Comparison of ENCODE assay signal across 16 mouse cellular contexts in genomic region chr5:77916375-77916774, GRCm38 (mm10).
DNase-seq lines count a peak whose midpoint lies in the region; ATAC-seq and TF ChIP-seq lines count a peak whose summit lies in the region.
"Had no signal": no experiment of that assay in that cellular context is flagged by ENCODE, and none has a peak within 500 bp of the region (broad histone marks: within the 10 kb centered on the region; RNA-seq: fewer than 3 reads in every experiment).

No protein-coding gene starts in this region.

- no peak for TF ChIP-seq POLR2A in brain, embryonic 14.5 days (IDR thresholded peaks at IDR 0.05; ENCODE audit: borderline replicate concordance, extremely low read depth, insufficient read depth, insufficient read length, poor library complexity, severe bottlenecking)

- H3K4me2 ChIP-seq in hindbrain, embryonic 14.5 days (replicated peaks) = no peak overlapping the region
- H3K4me2 ChIP-seq in midbrain, embryonic 12.5 days (replicated peaks) = no peak overlapping the region
- no peak overlapping the region for H3K4me2 ChIP-seq in midbrain, embryonic 16.5 days (ENCODE audit: low read length)
- H3K4me2 ChIP-seq: heart, embryonic 13.5 days; intestine, embryonic 15.5 days had no signal

- H3K9ac ChIP-seq in hindbrain, embryonic 14.5 days = no peak overlapping the region
- H3K9ac ChIP-seq in midbrain, embryonic 12.5 days (replicated peaks) = no peak overlapping the region
- H3K9ac ChIP-seq in midbrain, embryonic 16.5 days (ENCODE audit: low read depth, low read length) = no peak overlapping the region
- H3K9ac ChIP-seq: heart, embryonic 13.5 days; intestine, embryonic 15.5 days had no signal

- DNase-seq in hindbrain, embryonic 10.5 days (ENCODE audit: low spot score) = peak; percentile 14
- DNase-seq in hindbrain, embryonic 14.5 days (ENCODE audit: low spot score) = no peak
- DNase-seq in brain, embryonic 14.5 days (ENCODE audit: low read depth) = peak; percentile 39
- peak; percentile 29 for DNase-seq in mesoderm, embryonic 11.5 days (ENCODE audit: low read depth, low spot score)
- DNase-seq: adrenal gland, adult 2 months; adrenal gland, postnatal 25 days; cerebellum, adult 2 months; cerebellum, postnatal 10 days; gastrocnemius, postnatal 36 days; heart, adult 11 months; heart, postnatal 4 days had no signal

- no peak overlapping the region for H3K4me3 ChIP-seq in hindbrain, embryonic 10.5 days
- H3K4me3 ChIP-seq in hindbrain, embryonic 14.5 days (replicated peaks; ENCODE audit: low read length) = no peak overlapping the region
- no peak overlapping the region for H3K4me3 ChIP-seq in midbrain, embryonic 12.5 days
- H3K4me3 ChIP-seq in midbrain, embryonic 16.5 days (ENCODE audit: low read depth, low read length) = no peak overlapping the region
- H3K4me3 ChIP-seq: embryonic facial prominence, embryonic 10.5 days; heart, embryonic 13.5 days; intestine, embryonic 15.5 days had no signal

- no peak for TF ChIP-seq CTCF in brain, embryonic 14.5 days (IDR thresholded peaks at IDR 0.05; ENCODE audit: borderline replicate concordance, extremely low read depth, insufficient read depth, insufficient read length)

- no peaks in the 10 kb centered on the region for H3K9me3 ChIP-seq in hindbrain, embryonic 10.5 days
- H3K9me3 ChIP-seq in hindbrain, embryonic 14.5 days (ENCODE audit: control insufficient read depth, low read length) = no peaks in the 10 kb centered on the region
- no peaks in the 10 kb centered on the region for H3K9me3 ChIP-seq in midbrain, embryonic 12.5 days
- H3K9me3 ChIP-seq in midbrain, embryonic 16.5 days (replicated peaks; ENCODE audit: control insufficient read depth, low read length, poor library complexity, severe bottlenecking) = no peaks in the 10 kb centered on the region
- H3K9me3 ChIP-seq: embryonic facial prominence, embryonic 10.5 days; heart, embryonic 13.5 days; intestine, embryonic 15.5 days had no signal

- no peak for ATAC-seq in hindbrain, embryonic 14.5 days (ENCODE audit: low FRiP score)
- ATAC-seq in midbrain, embryonic 12.5 days (ENCODE audit: low FRiP score, low read depth) = peak; percentile 68
- no peak for ATAC-seq in midbrain, embryonic 16.5 days
- ATAC-seq: intestine, embryonic 15.5 days had no signal

- no peak overlapping the region for H3K27ac ChIP-seq in hindbrain, embryonic 10.5 days
- no peak overlapping the region for H3K27ac ChIP-seq in hindbrain, embryonic 14.5 days
- no peak overlapping the region for H3K27ac ChIP-seq in midbrain, embryonic 12.5 days (replicated peaks)
- H3K27ac ChIP-seq in midbrain, embryonic 16.5 days (ENCODE audit: low read length) = no peak overlapping the region
- H3K27ac ChIP-seq: embryonic facial prominence, embryonic 10.5 days; heart, embryonic 13.5 days; intestine, embryonic 15.5 days had no signal

- H3K36me3 ChIP-seq in hindbrain, embryonic 10.5 days = no peaks in the 10 kb centered on the region
- H3K36me3 ChIP-seq in hindbrain, embryonic 14.5 days (replicated peaks; ENCODE audit: control insufficient read depth, insufficient read depth) = no peaks in the 10 kb centered on the region
- H3K36me3 ChIP-seq in midbrain, embryonic 12.5 days = no peaks in the 10 kb centered on the region
- no peaks in the 10 kb centered on the region for H3K36me3 ChIP-seq in midbrain, embryonic 16.5 days (ENCODE audit: control insufficient read depth, insufficient read depth, low read length)
- H3K36me3 ChIP-seq: embryonic facial prominence, embryonic 10.5 days; heart, embryonic 13.5 days; intestine, embryonic 15.5 days had no signal

- no peaks in the 10 kb centered on the region for H3K27me3 ChIP-seq in hindbrain, embryonic 10.5 days (ENCODE audit: insufficient read depth, poor library complexity, severe bottlenecking)
- no peaks in the 10 kb centered on the region for H3K27me3 ChIP-seq in hindbrain, embryonic 14.5 days (ENCODE audit: control insufficient read depth, insufficient read depth, low read length)
- H3K27me3 ChIP-seq in midbrain, embryonic 12.5 days = no peaks in the 10 kb centered on the region
- H3K27me3 ChIP-seq in midbrain, embryonic 16.5 days (ENCODE audit: control insufficient read depth, insufficient read depth, low read depth, low read length) = no peaks in the 10 kb centered on the region
- H3K27me3 ChIP-seq: heart, embryonic 13.5 days; intestine, embryonic 15.5 days had no signal

- WGBS in hindbrain, embryonic 10.5 days = 61% methylated on average over 2 of the region's 2 CpGs
- WGBS in hindbrain, embryonic 14.5 days = 32% methylated on average over 2 of the region's 2 CpGs
- WGBS in midbrain, embryonic 12.5 days = 55% methylated on average over 2 of the region's 2 CpGs
- 43% methylated on average over 2 of the region's 2 CpGs for WGBS in midbrain, embryonic 16.5 days

- no peaks in the 10 kb centered on the region for H3K4me1 ChIP-seq in hindbrain, embryonic 10.5 days (replicated peaks)
- H3K4me1 ChIP-seq in hindbrain, embryonic 14.5 days (replicated peaks; ENCODE audit: control insufficient read depth, insufficient read depth, low read length) = peaks cover 13% of the 10 kb centered on the region; the same call in 1 of the 2 replicates
- no peaks in the 10 kb centered on the region for H3K4me1 ChIP-seq in midbrain, embryonic 12.5 days
- 0 out of 2 replicates have a peak, but pooled peaks cover 3% of the 10 kb centered on the region for H3K4me1 ChIP-seq in midbrain, embryonic 16.5 days (ENCODE audit: control insufficient read depth, insufficient read depth, low read length)
- H3K4me1 ChIP-seq: embryonic facial prominence, embryonic 10.5 days; heart, embryonic 13.5 days; intestine, embryonic 15.5 days had no signal
